ENCODE assay signal across 8 mouse cellular contexts in the genomic region with DNA sequence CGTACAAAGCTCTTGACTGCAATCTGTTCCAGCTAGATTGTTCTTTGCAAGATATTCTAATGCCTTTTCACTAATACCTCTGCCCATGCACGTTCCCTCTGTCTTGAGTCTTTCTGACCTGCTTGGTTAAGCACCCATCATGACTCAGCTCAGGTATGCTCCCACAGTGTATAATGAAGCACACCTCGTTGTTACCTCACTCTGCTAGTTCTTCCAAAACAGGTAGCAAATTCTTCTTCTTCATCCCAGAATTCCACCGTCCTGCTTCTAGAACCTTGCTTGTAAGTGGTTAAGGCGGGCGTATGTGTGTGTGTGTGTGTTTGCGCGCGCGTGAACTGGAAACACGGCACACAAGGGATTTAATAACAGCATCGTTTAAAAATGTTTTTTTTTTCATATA. TPM values are rescaled to one million over a fixed set of nuclear protein-coding genes. Genes with fewer than 3 reads are reported as not detected.
DNase-seq lines count a peak whose midpoint lies in the region; ATAC-seq and TF ChIP-seq lines count a peak whose summit lies in the region.

No protein-coding gene starts in this region.

- H3K4me2 ChIP-seq in embryonic facial prominence, embryonic 12.5 days (replicated peaks), result peak overlapping the region; percentile 54
- H3K4me2 ChIP-seq in intestine, embryonic 15.5 days (replicated peaks), result peak overlapping the region; percentile 57
- peak overlapping the region; percentile 63 for H3K4me2 ChIP-seq in midbrain, embryonic 14.5 days (ENCODE audit: low read length)

- no peak for TF ChIP-seq CTCF in lung, adult 2 months (IDR thresholded peaks at IDR 0.05; ENCODE audit: insufficient read depth, low read length)

- no peaks in the 10 kb centered on the region for H3K4me1 ChIP-seq in lung, adult 2 months (ENCODE audit: control insufficient read depth, insufficient read depth, low read length)
- no peaks in the 10 kb centered on the region for H3K4me1 ChIP-seq in embryonic facial prominence, embryonic 12.5 days
- no peaks in the 10 kb centered on the region for H3K4me1 ChIP-seq in intestine, embryonic 15.5 days (replicated peaks)
- H3K4me1 ChIP-seq in midbrain, embryonic 14.5 days (ENCODE audit: control insufficient read depth, insufficient read depth, low read length), result peaks cover 5% of the 10 kb centered on the region; the same call in 1 of the 2 replicates

- no peak for TF ChIP-seq POLR2A in lung, adult 2 months (IDR thresholded peaks at IDR 0.05; ENCODE audit: borderline replicate concordance, extremely low read depth, low read depth, low read length)

- 7% methylated on average over 12 of the region's 12 CpGs for WGBS in lung, adult 2 months
- 5% methylated on average over 12 of the region's 12 CpGs for WGBS in embryonic facial prominence, embryonic 12.5 days
- WGBS in intestine, embryonic 15.5 days, result 5% methylated on average over 12 of the region's 12 CpGs
- WGBS in midbrain, embryonic 14.5 days, result 4% methylated on average over 12 of the region's 12 CpGs

- H3K4me3 ChIP-seq in lung, adult 2 months (replicated peaks; ENCODE audit: extremely low read depth, low read depth, low read length), result peak overlapping the region; percentile 79
- peak overlapping the region; percentile 51 for H3K4me3 ChIP-seq in embryonic facial prominence, embryonic 12.5 days
- H3K4me3 ChIP-seq in intestine, embryonic 15.5 days (replicated peaks), result peak overlapping the region; percentile 55
- H3K4me3 ChIP-seq in midbrain, embryonic 14.5 days (replicated peaks; ENCODE audit: low read depth, low read length), result peak overlapping the region; percentile 48

- no peak for ATAC-seq in embryonic facial prominence, embryonic 12.5 days (ENCODE audit: insufficient number of reproducible peaks, insufficient read depth, low FRiP score, low TSS enrichment)
- ATAC-seq in intestine, embryonic 15.5 days, result peak; percentile 71
- peak; percentile 56; the same call in 1 of the 2 replicates for ATAC-seq in midbrain, embryonic 14.5 days (ENCODE audit: low FRiP score, low TSS enrichment)

- no peaks in the 10 kb centered on the region for H3K9me3 ChIP-seq in embryonic facial prominence, embryonic 12.5 days
- H3K9me3 ChIP-seq in intestine, embryonic 15.5 days, result no peaks in the 10 kb centered on the region
- H3K9me3 ChIP-seq in midbrain, embryonic 14.5 days (ENCODE audit: control insufficient read depth, low read length), result no peaks in the 10 kb centered on the region

- H3K9ac ChIP-seq in embryonic facial prominence, embryonic 12.5 days, result peak overlapping the region; percentile 49
- 0 out of 2 replicates have a peak overlapping the region, but pooled peaks have one; percentile 14 for H3K9ac ChIP-seq in intestine, embryonic 15.5 days
- peak overlapping the region; percentile 40; the same call in 1 of the 2 replicates for H3K9ac ChIP-seq in midbrain, embryonic 14.5 days (replicated peaks; ENCODE audit: low read length)

- H3K36me3 ChIP-seq in embryonic facial prominence, embryonic 12.5 days, result peaks cover 4% of the 10 kb centered on the region; the same call in 1 of the 2 replicates
- no peaks in the 10 kb centered on the region for H3K36me3 ChIP-seq in intestine, embryonic 15.5 days
- H3K36me3 ChIP-seq in midbrain, embryonic 14.5 days (ENCODE audit: control insufficient read depth, insufficient read depth, low read length), result peaks cover 2% of the 10 kb centered on the region

- DNase-seq in lung, adult 2 months, result no peak
- DNase-seq in lung, postnatal 10 days, result no peak
- DNase-seq in midbrain, embryonic 14.5 days, result no peak
- no peak for DNase-seq in adipocyte (ENCODE audit: low spot score)
- DNase-seq in left cerebral cortex, adult 9 months (ENCODE audit: low spot score in 2 of 2), result no peak
- no peak for DNase-seq in thymus, postnatal 25 days

- no peak overlapping the region for H3K27ac ChIP-seq in embryonic facial prominence, embryonic 12.5 days
- no peak overlapping the region for H3K27ac ChIP-seq in intestine, embryonic 15.5 days
- no peak overlapping the region for H3K27ac ChIP-seq in midbrain, embryonic 14.5 days (replicated peaks; ENCODE audit: low read depth, low read length)

- H3K27me3 ChIP-seq in embryonic facial prominence, embryonic 12.5 days, result no peaks in the 10 kb centered on the region
- no peaks in the 10 kb centered on the region for H3K27me3 ChIP-seq in intestine, embryonic 15.5 days (replicated peaks)
- H3K27me3 ChIP-seq in midbrain, embryonic 14.5 days (ENCODE audit: control insufficient read depth, insufficient read depth, low read length), result no peaks in the 10 kb centered on the region

RNA-seq across cellular contexts. Expression of a gene that starts 0.4 kb away (rescaled TPM):
- polyA plus RNA-seq in lung, adult 2 months (2012; rRNA removed), result 4.9 and 5.4 TPM in 2 replicates
- 70.3 and 73.1 TPM in 2 replicates for polyA plus RNA-seq in embryonic facial prominence, embryonic 12.5 days (2016; fragmentation: Nextera tagmentation; extraction: Ambion mirVana)
- 58.2 and 62.7 TPM in 2 replicates for polyA plus RNA-seq in intestine, embryonic 15.5 days (2015; fragmentation: Nextera tagmentation; extraction: Ambion mirVana)
- 29.4 and 34.6 TPM in 2 replicates for polyA plus RNA-seq in midbrain, embryonic 14.5 days (2014; fragmentation: Nextera tagmentation; extraction: Ambion mirVana)

RNA-seq across cellular contexts. Expression of a gene that starts 41.0 kb away (rescaled TPM):
- polyA plus RNA-seq in lung, adult 2 months (2012; rRNA removed), result 7.9 and 8.5 TPM in 2 replicates
- polyA plus RNA-seq in embryonic facial prominence, embryonic 12.5 days (2016; fragmentation: Nextera tagmentation; extraction: Ambion mirVana), result 36.3 and 38.3 TPM in 2 replicates
- polyA plus RNA-seq in intestine, embryonic 15.5 days (2015; fragmentation: Nextera tagmentation; extraction: Ambion mirVana), result 15.6 and 16.1 TPM in 2 replicates
- 142 and 145 TPM in 2 replicates for polyA plus RNA-seq in midbrain, embryonic 14.5 days (2014; fragmentation: Nextera tagmentation; extraction: Ambion mirVana)
